Mouse (Mus musculus): ENCODE results near the gene Dap. TPM values are rescaled to one million over a fixed set of nuclear protein-coding genes. Genes with fewer than 3 reads are reported as not detected.

Gene Dap
- polyA plus RNA-seq (2012; ENCODE audit: insufficient read depth, insufficient read length, missing spikeins), result 121 and 132 TPM in 2 replicates

DNA sequence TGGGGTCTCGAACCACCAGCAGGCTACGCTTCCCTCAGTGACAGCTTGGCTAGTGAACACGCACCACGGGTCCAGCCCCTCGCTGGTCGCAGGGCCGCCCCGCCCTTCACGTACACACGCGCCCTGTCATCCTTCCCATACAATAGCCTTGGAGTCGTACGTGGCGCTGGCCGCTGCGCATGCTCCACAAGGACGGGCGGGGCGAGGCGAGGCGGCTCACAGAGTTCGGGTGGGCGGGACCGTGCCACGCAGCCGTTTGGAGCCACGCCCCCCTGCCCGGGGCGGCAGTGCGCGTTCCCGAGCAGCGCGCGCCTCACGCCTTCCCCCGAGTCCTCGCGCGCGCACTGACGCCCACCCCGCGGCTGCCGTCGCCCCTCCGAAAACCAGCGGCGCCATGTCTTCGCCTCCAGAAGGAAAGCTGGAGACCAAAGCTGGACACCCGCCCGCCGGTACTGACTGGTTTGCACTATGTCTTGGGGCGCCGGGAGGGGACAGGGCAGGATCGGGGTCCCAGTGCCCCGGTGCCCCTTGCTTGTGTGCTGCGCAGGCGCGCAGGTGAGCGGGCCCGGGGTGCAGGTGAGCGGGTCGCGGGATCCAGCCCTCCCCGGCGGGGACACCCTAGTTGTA lies at the start of gene Dap:
Gene Dap (plus strand): TSS at position 180 of the 627 bp plus-strand sequence.
- TF ChIP-seq POLR2A (IDR thresholded peaks at IDR 0.05; ENCODE audit: borderline replicate concordance, low read depth, low read length) (no peak), CTCF (IDR thresholded peaks at IDR 0.05; ENCODE audit: low read depth, low read length) (no peak)
- Histone ChIP-seq H3K4me1 (ENCODE audit: control insufficient read depth, insufficient read depth, low read length) (peaks cover 23% of the 10 kb centered on the region), H3K27ac (ENCODE audit: insufficient read depth, low read depth, low read length) (peak within 1 kb of the TSS; percentile 66)

GRCm38 (mm10) chr15:31176566-31176965 lies 47.5 kb upstream of the Dap start:
- Histone ChIP-seq H3K4me1 (ENCODE audit: control insufficient read depth, insufficient read depth, low read length) (no peaks in the 10 kb centered on the region), H3K27ac (ENCODE audit: insufficient read depth, low read depth, low read length) (no peak overlapping the region), H3K4me3 (ENCODE audit: insufficient read depth, low read length) (no peak overlapping the region)
- no peak for TF ChIP-seq POLR2A (IDR thresholded peaks at IDR 0.05; ENCODE audit: borderline replicate concordance, low read depth, low read length)
- no peak for TF ChIP-seq CTCF (IDR thresholded peaks at IDR 0.05; ENCODE audit: low read depth, low read length)

More for the DNA sequence above, at the start of gene Dap:
- peak within 1 kb of the TSS; percentile 86 for H3K4me3 ChIP-seq (ENCODE audit: insufficient read depth, low read length)

DNA sequence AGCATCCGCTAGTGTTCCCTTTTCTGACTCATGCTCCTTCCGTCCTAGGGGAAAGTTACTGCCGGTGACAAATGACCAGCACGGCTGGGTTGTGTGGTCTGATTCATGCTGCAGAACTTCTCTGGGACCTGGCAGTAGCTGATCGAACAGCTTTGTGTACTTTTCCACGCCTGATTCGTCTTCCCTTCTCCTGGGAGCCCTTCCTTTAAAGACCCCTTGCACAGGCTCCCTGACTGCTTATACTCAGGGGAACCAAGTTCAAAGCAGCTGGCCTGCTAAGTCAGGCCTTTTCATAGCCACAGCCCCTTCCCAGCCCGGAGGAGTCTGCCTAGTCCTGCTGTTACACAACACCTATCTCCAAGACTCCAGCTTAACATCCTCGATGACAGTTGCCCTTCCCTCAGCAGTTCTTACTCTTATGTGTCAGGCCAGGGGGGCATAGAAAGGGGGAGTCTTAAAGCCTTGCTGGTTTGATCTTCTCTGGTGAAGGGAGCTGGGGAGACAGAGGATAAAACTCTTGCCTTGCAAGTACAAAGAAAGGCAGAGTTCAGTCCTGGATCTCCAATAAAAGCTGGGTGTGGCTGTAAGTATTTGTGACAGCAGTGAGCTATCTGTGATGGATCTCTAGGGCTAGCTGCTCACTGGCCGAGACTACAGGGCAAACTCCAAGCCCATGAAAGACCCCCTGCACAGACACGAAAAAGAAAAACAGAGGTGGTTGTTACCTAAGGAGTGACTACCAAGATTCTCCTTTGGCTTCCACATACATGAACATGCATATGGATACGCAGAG lies 39.3 kb upstream of the Dap start:
- Histone ChIP-seq H3K4me3 (ENCODE audit: insufficient read depth, low read length) (no peak overlapping the region), H3K27ac (ENCODE audit: insufficient read depth, low read depth, low read length) (no peak overlapping the region), H3K4me1 (ENCODE audit: control insufficient read depth, insufficient read depth, low read length) (peaks cover 9% of the 10 kb centered on the region; the same call in 1 of the 2 replicates)
- no peak for TF ChIP-seq CTCF (IDR thresholded peaks at IDR 0.05; ENCODE audit: low read depth, low read length)
- TF ChIP-seq POLR2A (IDR thresholded peaks at IDR 0.05; ENCODE audit: borderline replicate concordance, low read depth, low read length), result no peak

GRCm38 (mm10) chr15:31185506-31185905 lies 38.6 kb upstream of the Dap start:
- Histone ChIP-seq H3K4me3 (ENCODE audit: insufficient read depth, low read length) (no peak overlapping the region), H3K27ac (ENCODE audit: insufficient read depth, low read depth, low read length) (no peak overlapping the region), H3K4me1 (ENCODE audit: control insufficient read depth, insufficient read depth, low read length) (peaks cover 9% of the 10 kb centered on the region; the same call in 1 of the 2 replicates)
- TF ChIP-seq POLR2A (IDR thresholded peaks at IDR 0.05; ENCODE audit: borderline replicate concordance, low read depth, low read length) (no peak), CTCF (IDR thresholded peaks at IDR 0.05; ENCODE audit: low read depth, low read length) (no peak)

GRCm38 (mm10) chr15:31186371-31186901 lies 37.7 kb upstream of the Dap start:
- Histone ChIP-seq H3K27ac (ENCODE audit: insufficient read depth, low read depth, low read length) (no peak overlapping the region), H3K4me3 (ENCODE audit: insufficient read depth, low read length) (no peak overlapping the region), H3K4me1 (ENCODE audit: control insufficient read depth, insufficient read depth, low read length) (peaks cover 9% of the 10 kb centered on the region; the same call in 1 of the 2 replicates)
- no peak for TF ChIP-seq CTCF (IDR thresholded peaks at IDR 0.05; ENCODE audit: low read depth, low read length)
- no peak for TF ChIP-seq POLR2A (IDR thresholded peaks at IDR 0.05; ENCODE audit: borderline replicate concordance, low read depth, low read length)

GRCm38 (mm10) chr15:31192563-31192962 lies 31.6 kb upstream of the Dap start:
- TF ChIP-seq POLR2A (IDR thresholded peaks at IDR 0.05; ENCODE audit: borderline replicate concordance, low read depth, low read length) (no peak), CTCF (IDR thresholded peaks at IDR 0.05; ENCODE audit: low read depth, low read length) (no peak)
- Histone ChIP-seq H3K4me3 (ENCODE audit: insufficient read depth, low read length) (no peak overlapping the region), H3K4me1 (ENCODE audit: control insufficient read depth, insufficient read depth, low read length) (0 out of 2 replicates have a peak, but pooled peaks cover 3% of the 10 kb centered on the region), H3K27ac (ENCODE audit: insufficient read depth, low read depth, low read length) (no peak overlapping the region)

- Histone ChIP-seq H3K4me3 (ENCODE audit: insufficient read depth, low read length) (no peak overlapping the region), H3K4me1 (ENCODE audit: control insufficient read depth, insufficient read depth, low read length) (no peaks in the 10 kb centered on the region), H3K27ac (ENCODE audit: insufficient read depth, low read depth, low read length) (no peak overlapping the region)
- TF ChIP-seq POLR2A (IDR thresholded peaks at IDR 0.05; ENCODE audit: borderline replicate concordance, low read depth, low read length), result no peak
- TF ChIP-seq CTCF (IDR thresholded peaks at IDR 0.05; ENCODE audit: low read depth, low read length), result no peak
Measured at GRCm38 (mm10) chr15:31195776-31196175, 28.3 kb upstream of the Dap start.

DNA sequence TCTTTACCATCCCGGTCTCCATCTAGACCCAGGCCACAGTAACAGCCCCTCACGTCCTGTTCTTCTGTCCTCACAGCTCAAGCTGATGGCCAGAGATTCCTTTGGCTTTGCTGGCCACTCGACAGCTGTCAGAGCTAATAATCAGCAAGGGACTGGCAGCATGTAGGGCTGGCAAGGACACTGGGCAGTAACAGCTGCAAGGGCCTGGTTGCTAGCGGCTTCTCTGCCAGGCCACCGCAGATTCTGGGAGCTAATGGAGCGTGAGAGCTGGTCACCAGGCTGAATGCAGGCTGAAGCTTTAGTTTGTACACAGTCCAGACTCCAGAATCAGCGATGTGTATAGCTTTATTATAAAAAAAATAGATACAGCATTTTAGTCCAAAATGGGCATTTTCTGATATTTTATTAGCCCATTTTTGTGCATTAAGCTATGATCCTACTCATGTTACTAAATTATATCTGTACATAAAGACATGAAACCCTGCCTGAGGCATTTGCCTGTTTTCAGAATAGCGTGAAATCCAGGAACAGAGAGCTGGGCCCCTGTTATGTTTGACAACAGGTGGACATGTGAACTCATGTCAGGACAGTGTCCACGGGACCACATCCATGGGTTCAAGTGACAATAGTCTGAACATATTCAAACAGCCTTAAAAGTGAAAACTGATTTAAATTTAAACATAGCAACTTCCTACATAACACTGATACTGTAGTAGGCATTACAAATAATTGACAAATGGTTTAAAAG lies 16.6 kb upstream of the Dap start:
- no peak overlapping the region for H3K4me3 ChIP-seq (ENCODE audit: insufficient read depth, low read length)
- TF ChIP-seq CTCF (IDR thresholded peaks at IDR 0.05; ENCODE audit: low read depth, low read length) (no peak), POLR2A (IDR thresholded peaks at IDR 0.05; ENCODE audit: borderline replicate concordance, low read depth, low read length) (no peak)
- H3K27ac ChIP-seq (ENCODE audit: insufficient read depth, low read depth, low read length), result no peak overlapping the region
- H3K4me1 ChIP-seq (ENCODE audit: control insufficient read depth, insufficient read depth, low read length), result no peaks in the 10 kb centered on the region

DNA sequence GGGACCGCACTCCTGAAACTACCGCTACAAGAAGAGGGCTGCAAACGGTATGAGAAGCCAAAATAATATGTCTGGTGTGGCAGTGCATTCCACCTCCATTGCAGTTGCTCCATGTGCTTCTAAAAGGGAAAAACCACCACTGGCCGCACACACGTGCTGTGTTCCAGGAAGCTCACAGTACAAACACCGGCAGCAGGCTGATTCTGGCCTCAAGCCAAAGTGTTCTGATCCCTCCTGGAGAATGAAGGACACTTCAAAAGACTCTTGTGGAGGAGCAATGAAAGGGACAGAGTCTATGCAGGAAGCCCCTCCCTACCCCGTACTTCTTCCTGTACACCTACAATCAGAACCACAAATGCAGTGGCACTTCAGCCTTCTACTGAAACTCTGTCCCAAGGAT lies 12.2 kb upstream of the Dap start:
- TF ChIP-seq POLR2A (IDR thresholded peaks at IDR 0.05; ENCODE audit: borderline replicate concordance, low read depth, low read length) (no peak), CTCF (IDR thresholded peaks at IDR 0.05; ENCODE audit: low read depth, low read length) (no peak)
- Histone ChIP-seq H3K4me1 (ENCODE audit: control insufficient read depth, insufficient read depth, low read length) (no peaks in the 10 kb centered on the region), H3K27ac (ENCODE audit: insufficient read depth, low read depth, low read length) (no peak overlapping the region), H3K4me3 (ENCODE audit: insufficient read depth, low read length) (no peak overlapping the region)
